Mouse (Mus musculus) heart, postnatal 36 days (tissue): Measurements from ENCODE around the gene Flywch1. TPM values are rescaled to one million over a fixed set of nuclear protein-coding genes. Genes with fewer than 3 reads are reported as not detected.
"Not testable (repeated sequence)": the region's sequence is repeated elsewhere in the genome, so short reads cannot be mapped to it uniquely, and the experiment has no call there.

Source experiments
- DNase-seq, 2 experiments: peaks; one replicate each; pipeline ENCODE4 v3.0.0; 2021 to 2022
- intact Hi-C: fragments of 180-260 bp; cut with DNase I; formaldehyde crosslinking; loops from one replicate; pipeline ENCODE4 v1.15.1; 2025
- total RNA-seq, 2 experiments: library from RNA; stranded (reverse); gene quantifications; 2 replicates each; pipeline ENCODE4 v1.2.3; 2021

Gene Flywch1
- total RNA-seq, 2 experiments from 2014 or later = 31.8 to 33.3 TPM

GRCm38 (mm10) chr17:23785561-23786471, 14.4 kb upstream of the Flywch1 start, which contains the start of gene Flywch2:
Gene Flywch2 (minus strand): TSS chr17:23786081.
- intact Hi-C loops = no loop called here
- peak; percentile 59 to 60 for DNase-seq

- DNase-seq = no peak
- intact Hi-C loops = no loop called here
These were observed 11.9 kb upstream of the Flywch1 start for GRCm38 (mm10) chr17:23783352-23783751.

- intact Hi-C loops = no loop called here
- DNase-seq = no peak
These were observed 7.0 kb upstream of the Flywch1 start for GRCm38 (mm10) chr17:23778447-23778846.

GRCm38 (mm10) chr17:23777141-23777540, 5.7 kb upstream of the Flywch1 start:
- intact Hi-C loops = no loop called here
- no peak for DNase-seq

- intact Hi-C loops = no loop called here
- DNase-seq = no peak
These were observed 4.8 kb upstream of the Flywch1 start for GRCm38 (mm10) chr17:23776216-23776615.

GRCm38 (mm10) chr17:23774090-23774489, 2.7 kb upstream of the Flywch1 start:
- DNase-seq = peak; percentile 78 to 81
- intact Hi-C loops = loop anchor here (2.0 to 5.0 kb wide), 4 partner anchors 69 to 187 kb away; partner anchors contain the start of gene Prss32

- intact Hi-C loops = loop anchor here (2.0 to 5.0 kb wide), 5 partner anchors 15 to 187 kb away; partner anchors contain the start of gene Prss32
- no peak for DNase-seq
These were observed 2.3 kb upstream of the Flywch1 start for GRCm38 (mm10) chr17:23773676-23774075.

GRCm38 (mm10) chr17:23772219-23772556, 786 bp upstream of the Flywch1 start:
- intact Hi-C loops = loop anchor here (2.0 to 5.0 kb wide), 2 partner anchors 17 to 100 kb away; no protein-coding TSS in a partner anchor
- not testable (repeated sequence) for DNase-seq

GRCm38 (mm10) chr17:23770896-23771283, 512 bp downstream of the Flywch1 start:
- intact Hi-C loops = loop anchor here (1.0 to 5.0 kb wide), 3 partner anchors 20 to 101 kb away; partner anchors contain the start of gene Elob
- DNase-seq = no peak

- no peak for DNase-seq
- intact Hi-C loops = loop anchor here (2.0 to 5.0 kb wide), 2 partner anchors 20 to 102 kb away; no protein-coding TSS in a partner anchor
These were observed 909 bp downstream of the Flywch1 start for GRCm38 (mm10) chr17:23770493-23770892.

GRCm38 (mm10) chr17:23762976-23763375, 8.4 kb downstream of the Flywch1 start:
- intact Hi-C loops = no loop called here
- no peak for DNase-seq

GRCm38 (mm10) chr17:23761155-23761554, 10.2 kb downstream of the Flywch1 start:
- intact Hi-C loops = no loop called here
- DNase-seq = no peak

- intact Hi-C loops = no loop called here
These were observed 11.2 kb downstream of the Flywch1 start for GRCm38 (mm10) chr17:23760231-23760630.

GRCm38 (mm10) chr17:23758801-23759200, 12.6 kb downstream of the Flywch1 start:
- no peak for DNase-seq

More at GRCm38 (mm10) chr17:23760231-23760630, 11.2 kb downstream of the Flywch1 start:
- no peak for DNase-seq

GRCm38 (mm10) chr17:23757581-23757980, 13.8 kb downstream of the Flywch1 start:
- no peak for DNase-seq
- intact Hi-C loops = no loop called here

More at GRCm38 (mm10) chr17:23758801-23759200, 12.6 kb downstream of the Flywch1 start:
- intact Hi-C loops = no loop called here

GRCm38 (mm10) chr17:23755689-23756088, 15.7 kb downstream of the Flywch1 start:
- no peak for DNase-seq
- intact Hi-C loops = no loop called here

- no peak for DNase-seq
- intact Hi-C loops = loop anchor here (1.0 to 5.0 kb wide), 6 partner anchors 21 to 211 kb away; partner anchors contain the start of genes Elob and Flywch1
These were observed 21.8 kb downstream of the Flywch1 start for GRCm38 (mm10) chr17:23749400-23750191.

- intact Hi-C loops = loop anchor here (1.0 to 5.0 kb wide), 4 partner anchors 78 to 212 kb away; partner anchors contain the start of gene Elob
- peak; percentile 73 to 80 for DNase-seq
These were observed 22.6 kb downstream of the Flywch1 start for GRCm38 (mm10) chr17:23748631-23749391.

- intact Hi-C loops = loop anchor here (2.0 to 5.0 kb wide), 3 partner anchors 79 to 213 kb away; partner anchors contain the start of gene Elob
- DNase-seq = no peak
These were observed 23.4 kb downstream of the Flywch1 start for GRCm38 (mm10) chr17:23748026-23748425.

- intact Hi-C loops = loop anchor here (5.0 kb wide), 1 partner anchor 80 kb away; the partner anchor contains the start of gene Elob
- no peak for DNase-seq
These were observed 23.9 kb downstream of the Flywch1 start for GRCm38 (mm10) chr17:23747471-23747870.
